Mouse (Mus musculus) cortical plate, adult 2 months (tissue): Measurements from ENCODE around the gene Zfyve27.

Source experiments
- CTCF ChIP-seq: fragments of 200-500 bp; IDR thresholded peaks from 2 replicates; pipeline ENCODE4 v1.5.1; 2011; ENCODE audit warnings: mild to moderate bottlenecking, control low read depth, low read length; ENCODE audit not compliant: insufficient read depth; ENCODE audit errors: extremely low read depth
- POLR2A ChIP-seq: fragments of 200-500 bp; IDR thresholded peaks from 2 replicates; pipeline ENCODE4 v1.6.1; 2011; ENCODE audit warnings: mild to moderate bottlenecking, low read length, control low read depth; ENCODE audit not compliant: insufficient read depth; ENCODE audit errors: extremely low read depth

DNA sequence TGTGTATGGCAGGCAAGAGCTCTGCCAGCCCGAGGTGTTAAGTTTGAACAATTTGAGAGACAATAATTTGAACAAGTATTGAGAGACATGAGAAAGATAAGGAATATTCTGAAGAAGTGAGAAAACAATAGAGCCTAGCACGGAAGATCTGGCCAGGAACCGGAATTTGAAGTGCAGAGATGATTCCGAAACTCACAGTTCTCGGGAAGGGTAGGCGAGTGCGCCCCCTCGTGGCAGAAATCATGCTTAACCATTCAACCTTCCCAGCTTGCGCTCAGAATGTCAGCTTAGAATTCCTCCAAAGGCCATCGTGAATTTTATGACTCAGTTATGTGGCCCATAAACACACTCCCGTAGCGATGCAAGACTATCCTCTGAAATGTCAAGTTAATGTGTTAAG lies 2.4 kb downstream of the Zfyve27 start:
- TF ChIP-seq POLR2A (no peak), CTCF (peak; percentile 92)
